Mouse (Mus musculus): ENCODE results near the gene Mtmr1. TPM values are rescaled to one million over a fixed set of nuclear protein-coding genes. Genes with fewer than 3 reads are reported as not detected.

The Mtmr1 gene
- polyA plus RNA-seq, 1 experiment from 2014 or later = 14.8 TPM

Other genes starting within 250 kb of the Mtmr1 start
- 12.9 to 19.5 TPM (median 13.7 TPM) in 3 replicates for gene Mtm1, start 154.0 kb upstream of the Mtmr1 start, polyA plus RNA-seq (2018)
- 15.1 to 19.2 TPM (median 18.8 TPM) in 3 replicates for gene Cd99l2, start 128.1 kb downstream of the Mtmr1 start, polyA plus RNA-seq (2018)
- 1.9 to 13.6 TPM (median 13.4 TPM) in 3 replicates for gene Hmgb3, start 191.2 kb downstream of the Mtmr1 start, polyA plus RNA-seq (2018)

Data from macrophage (primary cell).